Mouse (Mus musculus): ENCODE measurements around the gene Trim40. TPM values are rescaled to one million over a fixed set of nuclear protein-coding genes. Genes with fewer than 3 reads are reported as not detected.
A peak's percentile ranks its signal among the peaks of the same experiment; 100 is the strongest.

The Trim40 gene
- under 1 TPM in 1 of 2 experiments, not detected in 1; 0.40 TPM for total RNA-seq (2021)
- long read RNA-seq, experiment 1 = 0 reads
- long read RNA-seq, experiment 2 = 0 reads

GRCm38 (mm10) chr17:36890073-36890903, at the start of gene Trim40:
TSS of gene Trim40 (minus strand) at chr17:36890123.
- no peak for DNase-seq (ENCODE audit: low spot score in 2 of 2)

GRCm38 (mm10) chr17:36938056-36938455, 48.1 kb upstream of the Trim40 start:
- no peak for DNase-seq (ENCODE audit: low spot score in 2 of 2)

GRCm38 (mm10) chr17:36931806-36932205, 41.9 kb upstream of the Trim40 start:
- no peak for DNase-seq (ENCODE audit: low spot score in 2 of 2)

GRCm38 (mm10) chr17:36931130-36931529, 41.2 kb upstream of the Trim40 start:
- DNase-seq (ENCODE audit: low spot score in 2 of 2) = peak in 1 of 2 experiments; percentile 19

GRCm38 (mm10) chr17:36930233-36930632, 40.3 kb upstream of the Trim40 start:
- DNase-seq (ENCODE audit: low spot score in 2 of 2) = peak in 1 of 2 experiments; percentile 24

- DNase-seq (ENCODE audit: low spot score in 2 of 2) = peak in 1 of 2 experiments; percentile 19
Observed at GRCm38 (mm10) chr17:36929236-36929932, 39.5 kb upstream of the Trim40 start.

GRCm38 (mm10) chr17:36927496-36928120, 37.7 kb upstream of the Trim40 start:
- no peak for DNase-seq (ENCODE audit: low spot score in 2 of 2)

GRCm38 (mm10) chr17:36923491-36923890, 33.6 kb upstream of the Trim40 start:
- no peak for DNase-seq (ENCODE audit: low spot score in 2 of 2)

GRCm38 (mm10) chr17:36922715-36923114, 32.8 kb upstream of the Trim40 start:
- no peak for DNase-seq (ENCODE audit: low spot score in 2 of 2)

GRCm38 (mm10) chr17:36920239-36920638, 30.3 kb upstream of the Trim40 start:
- DNase-seq (ENCODE audit: low spot score in 2 of 2) = no peak

GRCm38 (mm10) chr17:36915076-36915475, 25.2 kb upstream of the Trim40 start:
- DNase-seq (ENCODE audit: low spot score in 2 of 2) = peak; percentile 51 to 73

- DNase-seq (ENCODE audit: low spot score in 2 of 2) = peak; percentile 82 to 89
Observed at GRCm38 (mm10) chr17:36914108-36914507, 24.2 kb upstream of the Trim40 start.

- no peak for DNase-seq (ENCODE audit: low spot score in 2 of 2)
Observed at GRCm38 (mm10) chr17:36912031-36912430, 22.1 kb upstream of the Trim40 start.

GRCm38 (mm10) chr17:36909802-36910201, 19.9 kb upstream of the Trim40 start:
- no peak for DNase-seq (ENCODE audit: low spot score in 2 of 2)

GRCm38 (mm10) chr17:36908235-36908634, 18.3 kb upstream of the Trim40 start:
- no peak for DNase-seq (ENCODE audit: low spot score in 2 of 2)

- DNase-seq (ENCODE audit: low spot score in 2 of 2) = no peak
Observed at GRCm38 (mm10) chr17:36903651-36904050, 13.7 kb upstream of the Trim40 start.

GRCm38 (mm10) chr17:36900691-36901090, 10.8 kb upstream of the Trim40 start:
- no peak for DNase-seq (ENCODE audit: low spot score in 2 of 2)

- DNase-seq (ENCODE audit: low spot score in 2 of 2) = peak; percentile 10 to 57
Observed at GRCm38 (mm10) chr17:36900001-36900400, 10.1 kb upstream of the Trim40 start.

- no peak for DNase-seq (ENCODE audit: low spot score in 2 of 2)
Observed at GRCm38 (mm10) chr17:36899376-36899775, 9.5 kb upstream of the Trim40 start.

GRCm38 (mm10) chr17:36897552-36898205, 7.8 kb upstream of the Trim40 start, which contains the start of gene Trim31:
TSS of gene Trim31 (plus strand) at chr17:36898118.
- DNase-seq (ENCODE audit: low spot score in 2 of 2) = no peak

GRCm38 (mm10) chr17:36897065-36897464, 7.1 kb upstream of the Trim40 start:
- DNase-seq (ENCODE audit: low spot score in 2 of 2) = no peak

Data from left cerebral cortex, adult 18-20 months (tissue).